Mouse (Mus musculus) ES-E14 (cell line): ENCODE measurements at regions not wholly inside any gene's neighbourhood (a gene's known extent, or its start where the extent isn't known, plus 50 kb on each side); places are given as distances from the start of the nearest gene placed in this dataset.

Source experiments
- HCFC1 ChIP-seq: IDR thresholded peaks from 2 replicates; pipeline ENCODE4 v1.6.1; 2012; ENCODE audit warnings: low read length, inconsistent platforms, borderline replicate concordance; ENCODE audit not compliant: insufficient read depth
- ZNF384 ChIP-seq: IDR thresholded peaks from 2 replicates; pipeline ENCODE4 v1.6.1; 2012; ENCODE audit warnings: low read depth, low read length, inconsistent platforms

DNA sequence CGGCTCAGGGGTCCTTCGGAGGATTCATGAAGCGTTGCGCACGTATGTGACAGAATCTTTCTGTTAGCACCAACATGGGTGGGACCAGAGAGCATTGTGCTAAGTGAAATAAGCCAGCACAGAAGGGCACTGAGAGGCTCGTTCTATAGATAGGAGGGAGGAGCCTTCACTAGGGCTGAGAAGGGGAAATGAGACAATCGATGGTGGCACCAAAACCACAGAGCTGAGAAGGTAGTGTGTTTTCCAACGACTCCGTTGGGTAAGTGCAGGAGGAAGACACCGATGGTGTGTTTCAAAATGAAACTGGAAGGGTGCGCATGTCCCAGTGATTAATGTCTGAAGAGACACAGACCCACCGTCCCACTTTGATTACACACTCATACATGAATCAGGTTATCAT, 54.7 kb upstream of the Krtap11-1 start:
- TF ChIP-seq ZNF384, result no peak
- no peak for TF ChIP-seq HCFC1
